Mouse (Mus musculus): Measurements from ENCODE around the gene C87977.
"Not testable (repeated sequence)": the region's sequence is repeated elsewhere in the genome, so short reads cannot be mapped to it uniquely, and the experiment has no call there.

C87977 gene

DNA sequence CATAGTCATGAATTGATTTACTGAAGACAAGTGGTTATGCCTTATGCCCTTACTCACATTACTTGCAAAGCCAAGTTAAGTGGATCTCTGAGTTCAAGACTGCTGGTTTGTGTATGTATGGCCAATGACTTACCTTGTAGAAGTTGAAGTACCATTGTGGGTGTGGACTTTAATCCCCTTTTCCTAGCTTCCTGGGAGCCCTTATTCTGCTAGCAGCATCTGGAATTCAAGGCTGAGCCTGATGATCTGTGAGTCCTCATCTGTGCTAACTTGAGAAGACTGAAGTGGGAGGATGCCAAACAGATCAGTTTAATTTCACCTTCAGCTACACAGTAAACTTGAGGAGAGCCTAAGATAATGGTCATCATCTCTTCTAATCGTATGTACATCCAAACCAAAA lies at the start of gene C87977:
C87977 (minus strand) TSS at position 101 of the 400 bp plus-strand sequence.
- DNase-seq, result not testable (repeated sequence)

- not testable (repeated sequence) for DNase-seq
These were observed 41.6 kb upstream of the C87977 start for GRCm38 (mm10) chr4:144254768-144255167.

DNA sequence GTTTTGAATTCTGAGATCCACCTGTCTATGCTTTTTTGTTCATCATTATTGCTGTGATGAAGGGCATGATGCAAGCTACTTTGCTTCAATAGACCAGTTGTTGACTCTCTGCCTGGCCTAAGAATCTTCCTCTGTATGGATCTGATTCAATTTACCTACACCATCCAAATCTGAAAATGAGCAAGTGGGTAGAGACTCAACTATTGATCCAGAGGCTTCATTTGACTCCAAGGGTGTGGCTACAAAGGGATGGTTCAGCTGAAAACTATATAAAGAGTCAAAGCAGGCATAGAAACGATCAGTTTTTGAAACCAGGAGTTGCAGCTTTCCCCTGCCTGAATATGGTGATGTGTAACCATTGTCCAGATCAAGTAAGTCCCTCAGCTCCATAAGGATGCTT lies 22.7 kb downstream of the C87977 start, which contains the start of gene Oog2:
Oog2 (plus strand) TSS at position 301 of the 400 bp plus-strand sequence.
- no peak for DNase-seq

DNA sequence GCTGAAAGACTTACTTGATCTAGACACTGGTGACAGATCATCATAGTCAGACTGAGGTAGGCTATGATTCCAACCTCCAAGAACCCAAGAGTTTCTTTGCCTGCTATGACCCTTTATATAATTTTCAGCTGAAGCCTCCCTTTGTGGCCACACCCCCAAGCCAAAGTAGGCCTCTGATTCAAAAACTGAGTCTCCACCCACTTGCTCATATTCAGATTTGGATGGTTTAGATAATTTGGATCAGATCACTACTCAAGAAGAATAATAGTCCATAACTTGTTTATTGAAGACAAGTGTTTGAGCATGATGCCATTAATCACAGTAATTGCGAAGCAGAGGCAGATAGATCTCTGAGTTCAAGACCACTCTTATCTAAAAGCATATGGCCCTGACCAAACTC lies 50.6 kb downstream of the C87977 start, which contains the start of gene Oog3:
Oog3 (minus strand) TSS at position 101 of the 400 bp plus-strand sequence.
- DNase-seq, result no peak
